Mouse (Mus musculus): ENCODE results near the gene Kif26b.

Gene Kif26b

GRCm38 (mm10) chr1:178961661-178962060, 432.7 kb downstream of the Kif26b start:
- no peak for ATAC-seq (ENCODE audit: insufficient number of reproducible peaks, low FRiP score, low TSS enrichment)

DNA sequence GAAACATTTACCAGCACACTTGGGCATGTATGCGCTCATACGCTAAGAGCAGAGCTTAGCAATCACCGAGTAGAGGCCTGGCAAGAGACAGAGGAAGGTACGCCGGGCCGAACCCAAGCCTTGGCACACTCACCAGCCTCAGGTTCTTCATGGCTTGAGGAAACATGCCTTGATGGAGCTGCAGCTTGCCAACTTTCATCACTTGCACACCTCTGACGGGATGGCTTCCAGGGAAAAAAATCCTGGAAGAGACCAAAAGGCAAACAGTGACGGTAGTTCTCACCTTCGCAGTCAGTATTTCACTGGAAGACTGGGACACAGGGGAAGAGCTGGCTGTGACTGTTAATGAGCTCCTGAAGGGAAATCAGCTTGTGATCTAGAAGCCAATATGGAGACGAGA, 443.1 kb downstream of the Kif26b start:
- ATAC-seq (ENCODE audit: insufficient number of reproducible peaks, low FRiP score, low TSS enrichment) = no peak; the same call in 1 of the 2 replicates

GRCm38 (mm10) chr1:178978617-178979245, 449.8 kb downstream of the Kif26b start:
- ATAC-seq (ENCODE audit: insufficient number of reproducible peaks, low FRiP score, low TSS enrichment) = no peak

DNA sequence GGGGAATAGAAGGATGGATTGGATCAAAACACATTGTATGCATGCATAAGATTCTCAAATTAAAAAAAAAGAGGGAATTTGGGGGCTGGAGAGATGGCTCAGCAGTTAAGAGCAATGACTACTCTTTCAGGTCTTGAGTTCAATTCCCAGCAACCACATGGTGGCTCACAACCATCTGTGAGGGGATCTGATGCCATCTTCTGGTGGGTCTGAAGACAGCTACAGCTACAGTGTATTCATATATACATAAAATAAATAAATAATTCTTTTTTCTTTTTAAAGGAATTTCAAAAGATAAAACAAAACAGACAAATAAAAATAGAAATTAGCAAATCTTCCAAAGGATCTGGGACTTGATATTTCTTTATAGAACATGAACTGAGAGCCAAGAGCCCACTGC, 451.3 kb downstream of the Kif26b start:
- ATAC-seq (ENCODE audit: insufficient number of reproducible peaks, low FRiP score, low TSS enrichment) = no peak

- ATAC-seq (ENCODE audit: insufficient number of reproducible peaks, low FRiP score, low TSS enrichment) = no peak
Measured at GRCm38 (mm10) chr1:178981641-178982040, 452.7 kb downstream of the Kif26b start.

GRCm38 (mm10) chr1:178988176-178988575, 459.3 kb downstream of the Kif26b start:
- ATAC-seq (ENCODE audit: insufficient number of reproducible peaks, low FRiP score, low TSS enrichment) = no peak

Data from cerebellum, adult (tissue).